Mouse (Mus musculus) layer of hippocampus, adult 11-12 months (tissue): Measurements from ENCODE around the gene Fam222b.
A peak's percentile ranks its signal among the peaks of the same experiment; 100 is the strongest.

Source experiments
- DNase-seq: peaks from one replicate; pipeline ENCODE4 v3.0.0; 2022; ENCODE audit warnings: low spot score

Fam222b gene

DNA sequence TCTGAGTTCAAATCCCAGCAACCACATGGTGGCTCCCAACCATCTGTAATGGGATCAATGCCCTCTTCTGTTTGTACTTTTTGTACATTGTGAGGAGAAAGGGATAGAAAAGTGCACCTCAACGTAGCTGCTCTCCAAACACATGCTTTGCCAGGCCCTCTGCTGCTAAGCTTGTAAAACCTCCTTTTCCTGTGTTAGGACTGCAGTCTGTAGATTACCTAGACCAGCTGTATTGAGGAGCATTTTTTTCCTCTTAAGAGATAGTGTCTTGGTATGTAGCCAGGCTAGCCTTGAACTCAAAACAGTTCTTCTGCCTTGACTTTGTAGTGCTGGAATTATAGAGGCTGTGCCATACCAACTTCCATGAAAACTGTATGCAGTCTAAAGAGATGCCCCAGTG, 41.7 kb downstream of the Fam222b start:
- no peak for DNase-seq

DNA sequence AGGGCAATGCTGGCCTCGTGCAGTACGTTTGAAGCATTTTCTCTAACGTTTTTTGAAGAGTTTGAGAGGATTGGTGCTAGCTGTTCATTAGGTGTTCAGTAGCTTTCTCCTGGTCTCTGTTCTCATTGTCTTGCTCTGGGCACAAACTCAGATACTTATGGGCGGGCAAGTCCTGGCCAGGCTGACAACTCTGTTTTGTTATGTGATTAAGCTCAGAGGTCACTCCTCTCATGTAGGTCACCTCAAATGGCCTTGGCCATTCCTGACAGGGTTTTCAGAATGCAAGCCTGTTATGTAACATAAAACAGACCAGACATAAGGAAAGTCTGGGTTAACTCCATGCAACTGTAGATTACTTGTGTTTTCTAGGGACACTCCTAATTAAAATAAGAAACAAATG, 43.1 kb downstream of the Fam222b start:
- no peak for DNase-seq

DNA sequence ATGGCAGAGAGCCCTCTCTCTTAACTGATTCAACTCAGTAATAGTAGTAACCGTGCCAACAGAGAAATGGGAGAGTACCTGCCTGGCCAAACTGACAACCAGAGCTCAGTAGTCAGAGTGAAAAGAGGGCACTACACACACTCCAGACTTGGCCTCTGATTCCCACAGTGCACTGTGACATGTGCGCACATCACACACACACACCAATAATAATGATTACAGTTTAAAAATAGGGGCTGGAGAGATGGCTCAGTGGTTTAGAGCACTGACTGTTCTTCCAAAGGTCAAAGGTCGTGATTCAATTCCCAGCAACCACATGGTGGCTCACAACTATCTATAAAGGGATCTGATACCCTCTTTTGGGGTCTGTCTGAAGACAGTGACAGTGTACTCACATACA, 43.6 kb downstream of the Fam222b start:
- no peak for DNase-seq

DNA sequence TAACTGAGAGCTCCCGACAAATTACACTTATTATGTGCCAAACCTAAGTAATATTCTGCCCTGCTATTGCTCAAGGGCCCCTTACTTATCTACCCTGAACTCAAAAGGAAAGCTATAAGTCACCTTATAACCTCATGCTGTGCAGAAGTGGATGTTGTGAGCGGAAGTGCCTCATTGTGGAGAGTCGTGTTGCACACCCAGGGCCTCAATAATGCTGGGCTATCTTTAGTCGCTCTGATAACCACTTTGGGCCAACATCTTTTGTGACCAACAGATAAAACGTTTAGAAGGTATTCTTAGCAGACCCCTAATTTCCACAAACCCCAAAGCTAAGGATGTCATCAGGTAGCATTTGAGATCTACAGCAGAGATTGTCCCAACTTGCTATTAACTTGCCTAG, 46.2 kb downstream of the Fam222b start:
- no peak for DNase-seq

DNA sequence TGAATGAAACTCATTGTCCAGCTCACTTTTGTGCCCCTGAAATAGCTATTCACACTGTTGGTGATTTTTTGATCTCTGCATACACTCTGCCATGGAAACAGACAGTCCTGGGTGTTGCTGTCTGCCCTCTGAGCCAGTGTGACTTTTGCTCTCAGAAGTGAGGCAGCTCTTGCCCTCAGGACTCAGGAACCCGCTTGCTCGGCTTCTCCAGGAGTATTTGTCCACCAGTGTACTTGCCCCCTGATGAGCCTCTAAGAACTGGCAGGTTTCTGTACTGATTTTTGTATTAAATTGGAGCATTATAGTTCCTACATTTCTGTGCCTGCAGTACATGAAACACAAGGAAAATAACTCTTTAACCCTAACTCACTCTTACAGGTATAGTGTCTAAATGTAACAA, 49.1 kb downstream of the Fam222b start:
- no peak for DNase-seq

DNA sequence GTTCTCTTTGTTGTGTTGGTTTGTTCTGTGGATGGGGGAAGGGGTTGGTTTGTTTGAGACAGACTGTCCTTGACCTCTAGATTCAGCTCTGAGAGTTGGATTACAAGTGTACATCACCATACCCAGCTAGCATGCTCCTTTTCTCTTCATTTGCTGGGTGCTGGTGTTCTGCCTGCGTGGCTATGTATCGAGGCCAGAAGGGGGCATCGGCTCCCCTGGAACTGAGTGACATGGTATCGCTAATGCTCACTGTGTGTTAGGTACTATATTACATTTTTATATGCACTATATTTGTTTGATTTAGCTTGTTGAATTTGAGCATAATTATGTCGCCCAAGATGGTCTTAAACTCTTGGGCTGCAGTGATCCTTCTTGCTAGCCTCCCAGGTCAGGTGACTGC, 51.7 kb downstream of the Fam222b start:
- DNase-seq: no peak

DNA sequence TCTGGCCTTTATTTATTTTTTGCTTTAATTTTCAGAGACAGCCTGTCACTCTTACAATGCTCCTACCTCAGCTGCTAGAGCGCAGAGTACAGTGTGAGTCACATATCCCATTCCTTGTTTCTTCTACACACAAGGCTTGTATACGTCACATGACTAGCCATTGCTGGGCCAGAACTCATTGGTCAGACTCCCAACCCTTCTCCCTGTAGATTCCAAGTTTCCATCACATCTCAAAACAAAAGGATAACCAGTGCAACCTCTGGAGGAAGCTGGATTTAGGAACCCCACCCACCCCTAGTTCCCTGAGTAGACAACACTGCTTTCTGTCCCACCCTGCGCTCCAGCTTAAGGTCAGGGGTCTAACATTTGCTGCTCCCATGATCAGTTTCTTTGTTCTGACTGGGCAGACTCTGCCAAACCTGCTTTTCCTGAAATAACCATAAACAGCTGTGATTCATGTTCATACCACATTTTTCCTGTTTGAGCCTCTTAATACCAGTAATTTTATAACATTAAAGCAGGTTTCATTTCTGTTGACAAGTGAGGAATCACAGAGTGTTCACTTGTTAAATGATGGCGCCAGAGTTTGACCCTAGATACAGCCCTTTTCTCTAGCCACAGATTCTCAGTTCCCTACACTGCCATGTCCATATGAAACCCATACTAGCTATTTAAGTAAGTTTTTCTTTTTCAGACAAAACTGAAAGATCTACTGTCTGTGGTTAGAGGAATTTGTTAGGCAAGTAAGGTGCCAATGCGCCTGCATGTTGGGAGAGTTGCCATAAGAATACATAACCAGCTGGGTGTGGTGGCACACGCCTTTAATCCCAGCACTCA, 52.5 kb downstream of the Fam222b start:
- no peak for DNase-seq

DNA sequence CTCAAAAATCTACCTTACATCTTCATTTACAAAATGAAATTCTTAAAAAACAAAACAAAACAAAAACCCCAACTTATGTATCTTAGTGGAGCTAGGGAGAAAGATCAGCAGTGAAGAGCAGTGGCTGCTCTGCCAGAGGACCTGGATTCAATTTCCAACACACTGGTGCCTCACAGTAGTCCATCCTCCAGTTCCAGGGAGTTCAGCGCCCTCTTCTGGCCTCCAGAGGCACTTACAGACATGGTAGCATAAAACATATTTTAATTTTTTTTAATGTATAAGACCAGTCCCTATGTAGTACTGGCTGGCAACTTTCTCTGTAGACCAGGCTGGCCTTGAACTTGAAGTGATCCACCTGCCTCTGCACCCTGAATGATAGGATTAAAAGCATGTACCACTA, 56.7 kb downstream of the Fam222b start:
- DNase-seq: no peak

DNA sequence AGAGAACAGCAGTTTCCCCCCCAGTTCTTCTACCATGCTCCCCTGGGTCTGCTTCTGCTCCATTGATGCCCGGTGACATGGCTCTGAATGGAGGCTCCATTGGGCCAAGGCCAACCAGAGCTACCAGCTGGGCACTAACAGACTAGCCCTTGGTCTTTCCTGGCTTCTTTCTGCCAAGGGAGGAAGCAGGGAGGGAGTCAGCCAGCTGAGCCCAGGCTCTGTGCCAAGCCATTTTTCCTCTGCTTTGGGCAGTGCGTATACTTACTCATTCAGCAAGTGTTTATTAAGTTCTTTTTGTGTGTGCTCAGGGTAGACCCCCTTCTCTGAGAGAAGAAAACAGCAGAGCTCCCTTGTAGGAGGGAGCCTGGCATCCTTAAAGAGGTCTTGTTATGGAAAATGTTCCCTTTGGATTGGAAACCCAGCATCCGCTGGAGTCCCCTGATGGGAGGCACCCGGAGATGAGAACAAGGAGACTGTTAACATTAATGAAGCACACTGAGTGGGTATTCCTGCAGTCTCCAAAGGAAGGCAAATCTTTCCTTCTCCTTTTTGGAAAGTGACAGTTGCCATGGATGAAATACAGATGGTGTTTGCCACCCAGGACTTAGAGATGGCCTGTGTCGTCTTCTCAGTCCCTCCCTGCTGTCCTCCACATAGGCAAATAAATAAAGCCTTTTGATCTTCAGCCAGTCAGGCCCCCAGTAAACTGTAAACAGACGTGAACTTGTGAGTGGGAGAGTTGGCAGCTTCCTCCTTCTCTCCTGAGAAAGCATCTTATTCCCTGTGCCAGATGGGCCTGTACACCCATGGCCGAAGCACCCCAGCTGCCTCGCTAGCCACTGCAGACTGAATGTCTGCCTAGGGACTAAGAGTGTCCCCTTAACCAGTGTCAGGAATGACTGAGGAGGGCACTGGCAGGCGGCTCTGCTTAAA, 58.1 kb downstream of the Fam222b start:
- peak; percentile 85 for DNase-seq

DNA sequence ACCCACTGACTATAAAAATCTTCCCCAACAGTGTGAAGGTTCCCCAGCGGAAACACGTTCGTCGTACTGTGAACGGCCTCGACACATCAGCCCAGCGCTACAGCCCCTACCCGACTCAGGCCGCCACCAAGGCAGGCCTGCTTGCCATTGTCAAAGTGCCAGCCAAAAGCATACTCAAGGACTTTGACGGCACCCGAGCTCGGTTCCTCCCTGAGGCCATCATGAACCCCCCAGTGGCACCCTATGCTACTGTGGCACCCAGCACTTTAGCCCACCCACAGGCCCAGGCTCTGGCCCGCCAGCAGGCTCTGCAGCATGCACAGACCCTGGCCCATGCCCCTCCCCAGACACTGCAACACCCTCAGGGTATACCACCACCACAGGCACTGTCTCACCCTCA, 59.3 kb downstream of the Fam222b start:
- DNase-seq: no peak

DNA sequence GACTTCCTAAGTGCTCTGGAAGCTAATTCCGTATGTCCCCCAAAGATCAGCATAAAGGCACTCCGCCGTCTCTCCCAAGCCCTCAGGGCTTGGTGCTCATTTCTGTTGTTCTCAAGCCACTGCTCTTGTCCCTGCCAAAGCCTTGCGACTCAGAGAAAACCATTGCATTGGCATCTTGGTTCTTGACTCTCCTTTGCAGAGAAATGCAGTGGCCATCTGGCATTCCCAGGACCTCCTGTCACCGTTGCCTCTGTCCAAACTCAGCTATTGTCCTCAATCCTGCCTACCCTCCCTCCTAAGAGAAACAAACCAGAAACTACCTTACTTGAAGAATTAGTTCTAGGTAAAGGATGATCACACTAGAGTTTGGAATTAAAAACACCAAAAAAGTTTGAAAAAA, 61.2 kb downstream of the Fam222b start:
- no peak for DNase-seq

DNA sequence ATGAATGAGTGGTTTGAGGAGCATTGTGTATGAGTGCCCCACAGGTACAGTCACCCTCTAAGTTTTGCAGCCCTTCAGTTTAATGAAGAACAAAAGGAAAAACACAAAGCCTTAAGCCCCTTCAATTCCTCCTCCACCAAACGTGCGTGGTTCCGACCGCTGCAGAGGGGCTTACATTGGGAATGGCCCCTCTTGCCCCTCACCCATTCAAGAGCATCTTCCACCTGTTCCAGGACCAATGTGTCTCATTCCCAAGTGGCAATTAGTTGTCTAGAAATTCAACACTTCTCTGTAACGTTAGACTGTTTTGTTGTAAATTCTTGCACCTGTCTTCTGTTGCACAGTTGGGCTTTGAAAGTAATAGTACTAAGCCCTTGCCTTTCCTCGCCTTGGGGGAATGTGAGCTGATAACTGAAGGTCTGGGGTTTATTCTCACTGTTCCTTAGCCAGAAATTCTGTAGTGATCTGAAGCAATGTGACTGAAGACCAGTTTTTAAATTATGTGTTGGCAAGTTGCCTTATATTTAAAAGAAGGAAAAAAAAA, 61.8 kb downstream of the Fam222b start:
- DNase-seq: no peak

DNA sequence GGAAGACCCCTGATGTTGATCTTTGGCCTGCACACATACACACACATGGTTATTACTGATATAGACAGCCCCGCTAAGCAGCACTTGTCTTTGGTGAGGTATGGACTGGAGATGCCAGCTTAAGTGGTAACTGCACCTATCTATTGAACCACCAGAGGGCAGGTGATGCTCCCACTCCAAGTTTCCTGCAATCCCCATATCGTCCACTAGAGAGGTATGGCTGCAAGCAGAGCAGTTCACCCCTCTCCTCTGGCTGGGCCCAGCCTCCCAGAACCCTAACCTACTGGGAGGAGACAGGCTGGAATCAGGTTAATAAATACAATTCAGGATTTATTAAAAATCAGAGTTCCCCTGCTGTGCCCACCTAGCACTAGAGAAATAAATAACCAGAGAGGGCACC, 64.6 kb downstream of the Fam222b start:
- DNase-seq: peak; percentile 89

DNA sequence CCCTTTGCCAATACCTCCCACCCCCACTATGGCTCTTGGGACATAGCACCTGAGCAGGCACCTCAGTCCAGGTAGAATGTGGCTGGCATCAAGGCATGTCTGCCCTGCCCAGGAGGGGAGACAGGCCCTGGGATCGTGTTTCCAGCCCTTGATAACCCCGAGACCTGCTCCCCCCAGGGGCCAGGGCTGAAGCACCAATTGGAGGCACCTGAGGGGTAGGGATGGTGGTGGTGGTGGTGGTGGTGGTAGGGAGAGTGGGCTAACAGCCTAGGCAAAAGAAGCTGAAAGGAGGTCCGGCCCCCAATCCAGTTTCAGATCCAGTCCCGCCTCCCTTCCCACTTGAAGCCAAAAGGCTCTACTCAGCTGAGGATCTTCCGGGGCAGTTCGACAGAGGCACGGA, 65.1 kb downstream of the Fam222b start:
- DNase-seq: no peak

DNA sequence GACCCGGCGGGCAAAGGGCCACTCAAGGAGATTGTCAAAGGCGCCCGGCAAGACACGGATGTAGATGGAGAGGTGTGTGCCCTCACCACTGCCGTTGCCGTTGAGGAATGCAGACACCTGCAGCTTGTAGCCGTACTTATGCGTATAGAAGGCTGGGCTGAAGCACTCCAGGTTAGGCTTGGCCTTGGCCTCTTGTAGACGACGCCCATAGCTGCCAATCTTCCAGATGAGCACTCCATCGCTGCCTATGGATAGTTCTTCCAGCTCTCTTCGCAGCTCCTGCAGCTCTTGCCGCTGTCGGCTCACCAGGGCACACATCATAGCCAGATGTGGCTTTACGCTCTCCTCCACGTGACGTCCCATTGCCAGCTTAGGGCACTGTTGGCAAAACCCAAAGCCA, 65.7 kb downstream of the Fam222b start:
- DNase-seq: no peak

DNA sequence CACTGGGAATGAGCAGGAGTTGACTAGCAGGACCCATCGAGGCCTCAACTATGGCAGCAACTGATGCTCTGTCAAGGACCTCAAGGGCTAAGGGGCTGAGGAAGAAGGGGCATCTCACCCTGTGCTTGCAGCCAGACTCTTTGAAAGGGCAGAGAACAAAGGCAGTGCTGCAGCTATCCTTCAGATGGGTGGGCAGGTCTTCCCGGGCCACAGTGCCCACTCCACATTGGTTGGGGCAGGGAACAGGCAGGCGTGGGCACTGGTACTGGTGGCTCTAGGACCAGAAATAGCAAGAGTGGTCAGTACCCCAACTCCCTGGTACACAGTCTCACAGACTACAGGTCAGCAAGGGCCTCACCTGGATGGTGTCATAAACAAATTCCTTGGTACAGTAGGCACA, 66.2 kb downstream of the Fam222b start:
- no peak for DNase-seq

DNA sequence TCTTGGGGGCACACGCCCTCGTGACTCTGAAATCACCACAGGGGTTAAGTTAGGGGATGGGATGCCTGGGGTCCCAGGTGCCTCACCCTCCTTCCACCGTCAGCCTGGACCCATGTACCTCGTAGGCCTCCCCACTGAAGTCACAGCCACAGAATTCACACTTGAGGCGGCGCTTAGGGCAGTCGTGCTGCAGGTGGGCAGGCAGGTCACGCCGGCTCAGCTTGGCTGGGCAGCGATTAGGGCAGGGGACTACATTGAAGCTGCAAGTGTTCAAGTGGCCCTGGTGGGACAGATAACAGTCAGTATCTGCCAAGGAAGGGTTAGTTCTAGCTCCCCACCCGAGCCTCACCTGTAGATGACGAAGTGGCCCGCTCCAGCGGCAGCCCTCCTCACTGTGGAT, 66.7 kb downstream of the Fam222b start:
- no peak for DNase-seq

DNA sequence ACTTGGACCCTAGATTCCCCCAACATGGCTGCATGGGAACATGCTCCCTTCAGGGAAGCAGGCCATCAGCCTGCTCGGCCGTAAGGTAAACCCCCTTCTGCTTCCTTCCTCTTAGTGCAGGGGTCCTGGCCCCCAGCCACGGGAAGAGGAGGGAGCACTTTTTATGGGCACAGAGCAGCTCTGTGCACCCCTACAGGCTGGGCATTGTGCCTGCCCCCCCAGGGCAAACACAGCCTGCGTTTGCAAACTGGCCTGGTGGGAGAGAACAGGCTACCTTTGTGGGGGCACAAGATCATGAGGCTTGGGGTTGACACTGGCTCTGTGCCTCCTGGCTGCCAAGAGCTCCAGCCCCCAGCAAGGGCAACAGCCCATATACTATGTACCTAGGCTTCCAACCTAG, 67.5 kb downstream of the Fam222b start:
- no peak for DNase-seq

DNA sequence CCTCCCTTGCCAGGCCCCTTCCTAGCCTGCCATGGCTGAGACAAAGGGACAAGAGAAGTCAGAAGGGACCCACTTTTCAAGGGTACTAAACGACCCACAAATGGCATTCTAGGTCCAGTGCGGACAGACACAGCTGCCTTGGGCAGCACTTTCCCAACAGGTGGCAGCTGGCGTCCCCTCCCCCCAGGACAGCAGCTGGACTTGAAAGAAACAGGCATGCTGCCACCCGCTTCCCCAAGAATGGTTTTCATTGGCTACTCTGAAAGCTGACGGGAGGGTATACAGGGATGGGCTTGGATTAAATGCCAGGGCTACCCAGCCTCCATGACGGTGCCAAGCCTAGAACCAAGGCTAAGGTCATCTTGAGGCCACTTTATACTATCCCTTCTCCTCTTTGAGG, 68.0 kb downstream of the Fam222b start:
- DNase-seq: peak; percentile 55

DNA sequence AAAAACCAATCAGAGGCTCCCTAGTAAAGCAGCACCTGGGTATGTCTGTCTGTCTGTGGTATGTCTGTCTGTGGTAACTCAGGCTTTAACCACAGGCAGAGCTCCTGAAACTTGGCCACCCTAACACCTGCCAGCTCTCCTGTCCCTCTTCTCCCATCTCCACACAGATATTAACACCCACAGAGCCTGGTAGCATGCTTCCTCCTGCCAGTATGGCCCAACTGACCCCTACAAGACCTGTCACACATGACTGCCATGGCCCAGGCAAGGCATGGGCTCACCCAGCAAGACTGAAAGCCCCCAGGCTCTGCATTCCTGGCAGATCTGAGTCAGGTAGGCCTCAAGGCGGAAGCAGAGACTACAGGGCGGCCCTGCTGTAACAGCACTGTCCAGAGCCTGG, 68.6 kb downstream of the Fam222b start:
- DNase-seq: no peak

DNA sequence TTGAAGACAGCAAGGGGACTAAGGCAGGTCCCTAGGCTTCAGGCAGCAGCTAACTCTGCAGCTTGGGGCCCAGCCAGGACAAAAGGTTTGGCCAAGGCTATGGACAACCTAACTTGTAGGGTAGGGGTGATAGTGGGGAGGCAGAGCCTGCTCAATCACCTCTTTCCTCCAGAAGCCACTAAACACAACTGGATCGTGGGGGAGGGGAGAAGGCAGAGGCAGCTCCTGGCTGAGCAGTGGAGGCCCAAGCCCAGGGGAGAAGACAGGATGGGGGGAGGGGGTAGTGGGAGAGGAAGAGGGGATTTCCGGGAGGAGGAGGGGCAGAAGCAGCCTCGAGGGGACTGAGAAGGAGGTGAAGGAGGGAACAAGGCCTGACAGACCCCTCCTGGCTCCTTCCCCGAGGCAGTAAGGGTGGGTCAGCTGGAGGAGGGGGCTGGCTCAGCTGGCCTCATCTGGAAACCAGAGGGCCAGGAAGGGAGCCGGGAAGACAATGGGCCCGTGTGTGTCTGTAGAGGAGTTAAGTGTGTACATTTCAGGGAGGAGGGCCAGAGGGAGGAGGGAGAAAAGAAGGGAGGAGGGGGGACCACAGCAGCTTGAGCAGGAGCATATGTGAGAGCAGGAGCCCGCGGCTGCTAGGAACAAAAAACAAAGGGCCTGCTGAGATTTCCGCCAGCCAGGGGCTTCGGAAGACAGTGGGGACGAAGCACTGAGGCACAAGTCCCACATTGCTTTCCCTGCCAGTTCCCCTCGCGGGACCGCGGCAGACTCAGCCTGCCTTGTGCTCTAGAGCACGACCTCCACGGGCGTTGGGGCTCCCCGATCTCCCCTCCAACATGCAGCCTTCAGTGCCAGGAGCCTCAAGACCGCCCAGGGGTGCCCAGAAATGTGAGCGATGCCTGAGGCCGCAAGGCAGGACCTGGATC, 69.5 kb downstream of the Fam222b start:
- DNase-seq: no peak

DNA sequence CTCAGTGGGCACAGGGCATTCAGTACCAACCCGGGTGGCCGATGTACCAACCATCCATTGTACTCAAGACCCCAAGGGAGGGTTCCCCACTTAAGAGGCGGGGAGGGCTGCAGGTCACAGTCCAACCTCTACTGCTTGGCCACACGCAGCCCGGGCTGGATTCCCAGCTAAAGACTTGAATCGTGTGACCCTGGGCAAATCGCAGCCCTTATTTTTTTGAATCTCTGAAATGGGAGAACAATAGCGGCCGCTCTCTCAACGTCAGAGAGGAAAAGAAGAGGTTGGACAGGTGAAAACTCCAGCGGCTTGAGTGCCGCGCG, 70.1 kb downstream of the Fam222b start:
- DNase-seq: no peak
